Mouse (Mus musculus): ENCODE results near the gene Gm3336. TPM values are rescaled to one million over a fixed set of nuclear protein-coding genes. Genes with fewer than 3 reads are reported as not detected.

Gm3336 gene
- polyA plus RNA-seq, 1 experiment from 2014 or later, result 2.0 TPM

DNA sequence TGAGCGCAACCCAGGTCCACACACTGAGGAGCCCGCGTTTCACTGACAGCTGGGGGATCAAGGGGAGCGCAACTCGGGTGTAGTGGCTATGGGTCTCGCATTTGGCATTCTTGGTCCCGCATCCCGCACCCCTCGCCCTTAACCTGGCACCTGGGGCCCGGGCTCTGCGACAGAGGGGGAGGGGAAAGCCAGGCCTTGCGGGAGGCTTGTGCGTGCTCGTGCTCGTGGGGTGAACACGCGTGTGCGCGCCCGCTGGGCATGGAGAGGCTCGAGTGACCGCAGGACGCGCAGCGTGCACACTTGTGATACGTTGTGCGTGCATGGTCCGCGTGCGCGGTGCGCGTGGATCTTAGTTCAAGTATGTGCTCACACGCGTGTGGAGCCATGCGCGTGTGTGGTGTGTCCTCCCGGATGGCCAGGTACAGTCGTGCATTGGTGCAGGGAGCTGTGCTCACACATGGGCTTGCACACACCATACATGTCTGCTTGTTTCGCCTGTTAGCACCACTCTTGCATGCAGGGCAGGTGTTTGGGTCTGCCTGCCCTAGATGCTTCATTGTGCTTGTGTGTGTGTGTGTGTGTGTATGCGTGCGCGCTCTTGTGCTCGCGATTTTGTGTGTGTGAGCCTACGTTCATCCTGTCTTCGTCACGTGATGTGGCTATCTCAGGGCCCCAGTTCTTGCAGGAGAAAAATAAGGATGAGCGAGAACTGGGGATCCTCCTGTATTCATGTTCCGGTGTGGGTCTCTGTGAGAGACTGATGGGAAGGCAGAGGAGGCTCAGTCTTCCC is 36.7 kb downstream of the Gm3336 start:
- Histone ChIP-seq H3K9me3 (replicated peaks; ENCODE audit: control insufficient read depth, low read length) (no peaks in the 10 kb centered on the region), H3K27me3 (ENCODE audit: control insufficient read depth, insufficient read depth, low read length) (no peaks in the 10 kb centered on the region), H3K4me3 (replicated peaks; ENCODE audit: low read length) (peak overlapping the region; percentile 71), H3K9ac (ENCODE audit: low read length) (peak overlapping the region; percentile 83), H3K4me1 (ENCODE audit: control insufficient read depth, insufficient read depth, low read length) (peaks cover 36% of the 10 kb centered on the region), H3K4me2 (ENCODE audit: low read depth, low read length) (peak overlapping the region; percentile 98), H3K27ac (ENCODE audit: low read length) (peak overlapping the region; percentile 64), H3K36me3 (ENCODE audit: control insufficient read depth, insufficient read depth, low read length) (peaks cover 7% of the 10 kb centered on the region; the same call in 1 of the 2 replicates)
- 11% methylated on average over 50 of the region's 50 CpGs for WGBS
- peak; percentile 5; the same call in 1 of the 2 replicates for ATAC-seq (ENCODE audit: insufficient read depth, low FRiP score)

DNA sequence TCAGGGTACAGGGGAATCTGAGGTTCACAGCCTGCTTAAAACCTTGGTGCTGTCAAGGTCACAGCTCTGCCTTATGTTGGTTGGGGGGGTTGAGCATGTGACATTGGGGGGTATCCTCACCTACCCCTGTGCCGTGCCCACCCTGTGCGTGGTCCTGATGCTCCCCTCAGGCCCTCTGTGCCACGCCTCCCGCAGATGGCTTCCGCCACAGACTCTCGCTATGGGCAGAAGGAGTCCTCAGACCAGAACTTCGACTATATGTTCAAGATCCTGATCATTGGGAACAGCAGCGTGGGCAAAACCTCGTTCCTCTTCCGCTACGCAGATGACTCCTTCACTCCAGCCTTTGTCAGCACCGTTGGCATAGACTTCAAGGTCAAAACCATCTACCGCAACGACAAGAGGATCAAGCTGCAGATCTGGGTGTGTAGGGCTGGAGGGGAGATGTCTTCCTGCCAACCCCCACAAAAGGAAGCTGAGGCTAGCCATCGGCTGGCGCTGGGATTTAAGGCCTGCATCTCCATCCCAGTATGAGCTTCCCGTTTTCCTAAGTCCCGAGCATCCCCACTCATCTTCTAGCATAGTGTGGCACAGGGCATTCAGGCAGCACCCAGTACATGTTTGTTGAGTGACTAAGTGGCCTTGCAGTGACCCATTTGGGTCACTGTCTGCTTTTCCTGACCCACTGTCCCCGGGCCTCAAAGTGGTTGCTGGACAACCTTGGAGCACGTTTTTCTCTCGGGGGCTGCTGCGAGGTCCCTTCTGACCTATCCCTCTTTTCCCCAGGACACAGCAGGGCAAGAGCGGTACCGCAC is 37.5 kb downstream of the Gm3336 start:
- H3K4me3 ChIP-seq (replicated peaks; ENCODE audit: low read length), result peak overlapping the region; percentile 71
- H3K9ac ChIP-seq (ENCODE audit: low read length), result 0 out of 2 replicates have a peak overlapping the region, but pooled peaks have one; percentile 83
- WGBS, result 84% methylated on average over 24 of the region's 24 CpGs

DNA sequence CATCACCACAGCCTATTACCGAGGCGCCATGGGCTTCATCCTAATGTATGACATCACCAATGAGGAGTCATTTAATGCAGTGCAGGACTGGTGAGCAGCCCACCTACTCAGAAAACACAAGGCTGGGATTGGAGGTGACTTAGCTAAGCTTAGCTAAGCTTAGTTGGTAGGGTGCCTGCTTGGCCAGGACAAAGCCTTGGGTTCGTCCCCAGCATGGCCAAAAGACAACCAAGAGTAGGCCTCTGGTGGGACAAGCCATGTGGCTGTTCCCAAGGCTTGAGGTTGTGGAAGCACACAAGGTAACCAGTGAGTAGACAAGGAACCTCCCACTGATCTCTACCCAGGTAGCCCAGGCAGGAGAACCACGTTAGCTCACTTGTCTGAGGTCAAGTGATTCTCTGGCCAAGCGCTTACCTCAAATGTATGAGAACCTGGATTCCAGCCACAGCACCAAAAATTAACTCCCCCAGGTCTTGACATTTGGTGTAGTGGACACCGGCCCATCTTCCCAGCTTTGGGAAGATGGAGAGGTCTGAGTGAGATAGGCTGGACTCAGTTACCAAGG is 38.2 kb downstream of the Gm3336 start:
- Histone ChIP-seq H3K27me3 (ENCODE audit: control insufficient read depth, insufficient read depth, low read length) (no peaks in the 10 kb centered on the region), H3K4me3 (replicated peaks; ENCODE audit: low read length) (no peak overlapping the region), H3K4me2 (ENCODE audit: low read depth, low read length) (no peak overlapping the region), H3K9ac (ENCODE audit: low read length) (no peak overlapping the region), H3K9me3 (replicated peaks; ENCODE audit: control insufficient read depth, low read length) (no peaks in the 10 kb centered on the region), H3K36me3 (ENCODE audit: control insufficient read depth, insufficient read depth, low read length) (peaks cover 7% of the 10 kb centered on the region; the same call in 1 of the 2 replicates), H3K4me1 (ENCODE audit: control insufficient read depth, insufficient read depth, low read length) (peaks cover 41% of the 10 kb centered on the region), H3K27ac (ENCODE audit: low read length) (no peak overlapping the region)
- WGBS, result 93% methylated on average over 6 of the region's 6 CpGs
- ATAC-seq (ENCODE audit: insufficient read depth, low FRiP score), result no peak

More for the DNA sequence above, 37.5 kb downstream of the Gm3336 start:
- H3K4me1 ChIP-seq (ENCODE audit: control insufficient read depth, insufficient read depth, low read length), result peaks cover 37% of the 10 kb centered on the region
- no peak for ATAC-seq (ENCODE audit: insufficient read depth, low FRiP score)
- H3K36me3 ChIP-seq (ENCODE audit: control insufficient read depth, insufficient read depth, low read length), result peaks cover 7% of the 10 kb centered on the region; the same call in 1 of the 2 replicates
- H3K27ac ChIP-seq (ENCODE audit: low read length), result no peak overlapping the region
- peak overlapping the region; percentile 98 for H3K4me2 ChIP-seq (ENCODE audit: low read depth, low read length)
- no peaks in the 10 kb centered on the region for H3K9me3 ChIP-seq (replicated peaks; ENCODE audit: control insufficient read depth, low read length)
- H3K27me3 ChIP-seq (ENCODE audit: control insufficient read depth, insufficient read depth, low read length), result no peaks in the 10 kb centered on the region

DNA sequence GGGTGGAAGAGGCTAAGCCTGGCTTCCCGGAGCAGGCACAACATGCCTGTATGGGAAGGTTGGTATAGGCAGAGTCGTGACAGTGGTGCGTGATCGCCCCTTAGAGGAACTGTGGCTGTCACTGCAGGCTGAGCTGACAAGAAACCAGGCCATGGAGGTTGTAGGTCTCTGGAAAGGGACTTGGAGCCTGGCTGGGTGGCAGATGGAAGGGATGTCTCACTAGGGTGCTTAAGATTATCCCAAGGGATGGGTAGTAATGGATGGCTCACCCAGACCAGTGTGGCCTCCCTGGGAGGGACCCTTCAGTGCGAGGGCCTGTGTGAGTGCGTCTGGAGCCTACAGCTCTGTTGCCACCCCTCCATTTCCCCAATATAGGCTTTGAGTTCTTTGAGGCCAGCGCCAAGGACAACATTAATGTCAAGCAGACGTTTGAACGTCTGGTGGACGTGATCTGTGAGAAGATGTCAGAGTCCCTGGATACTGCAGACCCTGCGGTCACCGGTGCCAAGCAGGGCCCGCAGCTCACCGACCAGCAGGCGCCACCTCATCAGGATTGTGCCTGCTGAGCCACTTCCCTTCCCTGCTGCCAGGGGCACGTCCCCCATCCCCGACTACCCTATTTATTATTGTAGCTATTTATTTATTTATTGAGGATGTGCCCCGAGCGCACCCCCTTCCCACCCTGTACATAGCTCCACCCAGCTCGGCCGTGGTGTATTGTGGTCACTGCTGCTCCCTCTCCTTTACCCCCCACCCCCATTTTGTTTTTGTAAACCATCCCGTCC is 39.4 kb downstream of the Gm3336 start:
- Histone ChIP-seq H3K4me3 (replicated peaks; ENCODE audit: low read length) (no peak overlapping the region), H3K27ac (ENCODE audit: low read length) (no peak overlapping the region), H3K9me3 (replicated peaks; ENCODE audit: control insufficient read depth, low read length) (no peaks in the 10 kb centered on the region), H3K4me1 (ENCODE audit: control insufficient read depth, insufficient read depth, low read length) (peaks cover 41% of the 10 kb centered on the region), H3K4me2 (ENCODE audit: low read depth, low read length) (no peak overlapping the region), H3K9ac (ENCODE audit: low read length) (no peak overlapping the region), H3K27me3 (ENCODE audit: control insufficient read depth, insufficient read depth, low read length) (no peaks in the 10 kb centered on the region), H3K36me3 (ENCODE audit: control insufficient read depth, insufficient read depth, low read length) (peaks cover 7% of the 10 kb centered on the region; the same call in 1 of the 2 replicates)
- 76% methylated on average over 22 of the region's 22 CpGs for WGBS
- no peak for ATAC-seq (ENCODE audit: insufficient read depth, low FRiP score)

DNA sequence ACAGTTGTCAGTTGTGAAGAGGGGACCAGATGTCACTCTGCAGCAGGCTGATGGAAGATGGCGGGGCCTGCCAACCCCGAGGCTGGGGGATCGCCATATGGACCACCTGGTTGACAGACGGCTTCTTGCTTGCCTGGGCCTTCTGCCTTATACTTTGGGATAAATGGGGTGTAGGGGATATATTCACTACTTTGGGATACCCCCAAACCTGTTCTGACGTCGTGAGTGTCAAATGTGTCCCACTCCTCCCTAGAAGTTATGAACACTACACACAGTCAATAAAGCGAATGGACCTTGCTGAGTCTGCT is 39.9 kb downstream of the Gm3336 start:
- WGBS, result 85% methylated on average over 7 of the region's 7 CpGs
- peaks cover 7% of the 10 kb centered on the region; the same call in 1 of the 2 replicates for H3K36me3 ChIP-seq (ENCODE audit: control insufficient read depth, insufficient read depth, low read length)
- no peak for ATAC-seq (ENCODE audit: insufficient read depth, low FRiP score)

DNA sequence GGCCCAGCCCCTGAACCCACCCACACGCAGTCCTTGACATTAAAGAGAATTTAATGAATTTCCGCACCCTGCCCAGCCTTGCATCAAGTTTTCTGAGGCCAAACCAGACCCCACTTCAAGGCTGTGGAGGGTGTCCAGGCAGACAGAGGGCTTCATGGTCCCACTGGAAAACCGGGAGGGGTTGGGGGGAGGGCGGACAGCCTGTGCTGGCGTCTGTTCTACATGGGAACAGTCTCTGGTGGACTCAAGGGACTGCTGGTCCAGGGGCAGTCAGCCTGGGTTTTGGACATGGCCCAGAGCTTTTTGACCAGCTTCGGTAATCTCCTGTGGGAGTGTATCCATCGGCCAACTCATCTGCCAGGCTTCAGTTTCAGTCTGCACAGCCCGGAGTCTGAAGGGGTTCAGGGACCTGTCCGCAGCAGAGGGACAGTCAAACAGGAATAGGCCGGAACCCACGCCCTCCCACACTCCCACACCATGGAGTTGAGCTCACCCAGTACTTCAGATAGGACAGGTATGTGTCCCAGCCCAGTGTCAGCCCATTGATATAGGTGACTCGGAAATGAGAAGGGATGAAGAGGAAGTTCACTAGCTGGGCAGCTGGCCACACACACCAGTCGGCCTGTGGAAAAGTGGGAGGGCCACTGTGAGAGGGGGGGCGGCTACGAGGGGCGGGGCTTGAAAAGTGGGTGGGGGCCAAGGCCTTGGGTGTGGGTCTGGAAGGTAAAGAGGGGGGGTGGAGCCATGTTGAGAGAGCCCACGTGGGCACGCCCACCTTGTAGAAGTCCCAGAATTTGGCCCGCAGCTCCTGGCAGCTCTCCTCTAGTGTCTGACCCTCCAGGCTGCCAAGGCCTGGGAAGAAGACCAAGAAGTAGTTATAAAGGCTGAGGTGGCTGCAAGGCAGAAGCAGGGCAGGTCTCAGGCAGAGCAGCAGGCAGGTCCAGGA is 40.5 kb downstream of the Gm3336 start:
- no peak overlapping the region for H3K4me3 ChIP-seq (replicated peaks; ENCODE audit: low read length)
- H3K9ac ChIP-seq (ENCODE audit: low read length), result peak overlapping the region; percentile 33; the same call in 1 of the 2 replicates
- H3K27me3 ChIP-seq (ENCODE audit: control insufficient read depth, insufficient read depth, low read length), result no peaks in the 10 kb centered on the region
- no peak for ATAC-seq (ENCODE audit: insufficient read depth, low FRiP score)
- H3K27ac ChIP-seq (ENCODE audit: low read length), result no peak overlapping the region; the same call in 1 of the 2 replicates
- no peak overlapping the region for H3K4me2 ChIP-seq (ENCODE audit: low read depth, low read length)
- peaks cover 32% of the 10 kb centered on the region for H3K4me1 ChIP-seq (ENCODE audit: control insufficient read depth, insufficient read depth, low read length)
- peaks cover 7% of the 10 kb centered on the region; the same call in 1 of the 2 replicates for H3K36me3 ChIP-seq (ENCODE audit: control insufficient read depth, insufficient read depth, low read length)
- 58% methylated on average over 19 of the region's 19 CpGs for WGBS
- no peaks in the 10 kb centered on the region for H3K9me3 ChIP-seq (replicated peaks; ENCODE audit: control insufficient read depth, low read length)

More for the DNA sequence above, 39.9 kb downstream of the Gm3336 start:
- Histone ChIP-seq H3K9ac (ENCODE audit: low read length) (no peak overlapping the region), H3K9me3 (replicated peaks; ENCODE audit: control insufficient read depth, low read length) (no peaks in the 10 kb centered on the region), H3K4me3 (replicated peaks; ENCODE audit: low read length) (no peak overlapping the region), H3K4me2 (ENCODE audit: low read depth, low read length) (no peak overlapping the region), H3K4me1 (ENCODE audit: control insufficient read depth, insufficient read depth, low read length) (peaks cover 35% of the 10 kb centered on the region), H3K27me3 (ENCODE audit: control insufficient read depth, insufficient read depth, low read length) (no peaks in the 10 kb centered on the region), H3K27ac (ENCODE audit: low read length) (no peak overlapping the region)

DNA sequence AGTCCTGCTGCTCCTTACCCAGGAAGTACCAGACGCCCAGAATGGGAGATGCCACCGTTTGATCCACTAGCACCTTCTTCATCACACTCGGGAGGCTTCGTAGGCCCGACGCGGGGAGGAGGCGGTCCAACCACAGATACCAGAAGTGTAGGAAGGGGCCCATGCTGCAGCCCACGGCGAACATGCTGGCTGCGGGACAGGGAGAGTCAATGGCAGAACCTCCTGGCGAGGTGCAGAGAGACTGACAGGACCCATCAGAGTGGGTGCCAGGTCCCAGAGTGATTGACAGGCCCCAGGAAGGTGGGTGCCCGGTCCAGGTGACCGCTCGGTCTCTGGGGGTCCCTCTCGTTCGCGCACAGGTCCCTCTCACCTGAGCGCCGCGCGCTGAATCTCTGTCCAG is 42.0 kb downstream of the Gm3336 start:
- 1% methylated on average over 22 of the region's 22 CpGs for WGBS
- H3K27me3 ChIP-seq (ENCODE audit: control insufficient read depth, insufficient read depth, low read length), result no peaks in the 10 kb centered on the region
- H3K4me3 ChIP-seq (replicated peaks; ENCODE audit: low read length), result peak overlapping the region; percentile 60
- peaks cover 7% of the 10 kb centered on the region; the same call in 1 of the 2 replicates for H3K36me3 ChIP-seq (ENCODE audit: control insufficient read depth, insufficient read depth, low read length)
- peak overlapping the region; percentile 89 for H3K4me2 ChIP-seq (ENCODE audit: low read depth, low read length)
- peak overlapping the region; percentile 80 for H3K9ac ChIP-seq (ENCODE audit: low read length)
- H3K4me1 ChIP-seq (ENCODE audit: control insufficient read depth, insufficient read depth, low read length), result peaks cover 37% of the 10 kb centered on the region
- ATAC-seq (ENCODE audit: insufficient read depth, low FRiP score), result no peak
- H3K27ac ChIP-seq (ENCODE audit: low read length), result peak overlapping the region; percentile 73
- no peaks in the 10 kb centered on the region for H3K9me3 ChIP-seq (replicated peaks; ENCODE audit: control insufficient read depth, low read length)

Data from stomach, embryonic 16.5 days (tissue).